Mouse (Mus musculus) kidney, adult 2 months (tissue): Measurements from ENCODE around the gene H2-Q6.

Experiments
- CTCF ChIP-seq: fragments of 200-500 bp; conservative IDR thresholded peaks from 2 replicates; pipeline ENCODE4 v1.5.1; 2011; ENCODE audit warnings: low read depth, mild to moderate bottlenecking, control low read depth, low read length, moderate library complexity, mixed read lengths; ENCODE audit not compliant: insufficient read depth, insufficient read length
- POLR2A ChIP-seq: fragments of 200-500 bp; IDR thresholded peaks from one replicate; pipeline ENCODE4 v1.6.1; 2011; ENCODE audit warnings: low read depth, low read length, control low read depth

DNA sequence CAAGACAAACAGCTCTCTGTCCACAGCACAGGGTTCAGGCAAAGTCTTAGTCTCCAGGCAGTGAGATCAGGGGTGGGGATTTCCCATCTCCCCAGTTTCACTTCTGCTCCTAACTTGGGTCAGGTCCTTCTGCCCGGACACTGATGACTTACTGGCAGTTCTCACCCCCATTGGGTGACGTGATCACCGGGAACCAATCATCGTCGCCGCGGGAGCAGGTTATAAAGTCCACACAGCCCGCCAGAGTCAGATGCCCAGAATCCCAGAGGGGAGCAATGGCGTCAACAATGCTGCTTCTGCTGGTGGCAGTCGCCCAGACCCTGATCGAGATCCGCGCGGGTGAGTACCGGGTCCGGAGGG, 45.3 kb upstream of the H2-Q6 start, which contains the start of gene H2-Q4:
- TF ChIP-seq CTCF (no peak), POLR2A (peak; percentile 89)
